Mouse (Mus musculus) Patski (cell line): ENCODE results near the gene Pde7b. TPM values are rescaled to one million over a fixed set of nuclear protein-coding genes. Genes with fewer than 3 reads are reported as not detected.

Experiments used
- ATAC-seq: fragments of 100-300 bp; one replicate; pipeline ENCODE4 v1.8.0; 2021
- CTCF ChIA-PET: fragments of 350-600 bp; sonication (Branson Sonifier 250); formaldehyde crosslinking; loops from one replicate; lab custom pipeline; 2022; ENCODE audit warnings: inconsistent platforms; lab: Charles Lee
- POLR2A ChIA-PET: fragments of 350-600 bp; sonication (Branson Sonifier 250); formaldehyde crosslinking; loops from one replicate; lab custom pipeline; 2022; ENCODE audit warnings: antibody characterized with exemption, inconsistent platforms; lab: Charles Lee
- DNase-seq: peaks from one replicate; pipeline ENCODE4 v3.0.0-alpha.2; 2011; ENCODE audit warnings: low read depth, low spot score
- H3K27me3 ChIP-seq: fragments of 371-371 bp; one replicate; pipeline ENCODE4 v1.5.1; 2021
- CTCF ChIP-seq: fragments of 100-300 bp; IDR thresholded peaks from one replicate; pipeline ENCODE4 v1.5.1; 2021
- in situ Hi-C: fragments of 300-500 bp; cut with MboI; formaldehyde crosslinking; loops from 3 replicates; pipeline ENCODE4 v1.11.1; 2018; ENCODE audit warnings: low pct_unique_long_range_greater_than_20kb, mixed read lengths
- polyA plus RNA-seq: library from polyadenylated mRNA; unstranded; gene quantifications from one replicate; pipeline ENCODE4 v1.2.3, GENCODE M21; 2021

Gene Pde7b
- polyA plus RNA-seq, 1 experiment from 2014 or later, result 0.15 TPM

- DNase-seq (no peak), ATAC-seq (no peak)
- CTCF ChIA-PET, result interaction anchor here (0.8 to 2.0 kb wide), 9 partner anchors 9 to 590 kb away, joined by 3 to 8 read pairs (median 4); no protein-coding TSS in a partner anchor
- in situ Hi-C loops, result loop anchor here (5.0 kb wide), 1 partner anchor 571 kb away; no protein-coding TSS in a partner anchor
- TF ChIP-seq CTCF, result peak; percentile 78
- H3K27me3 ChIP-seq, result no peaks in the 10 kb centered on the region
- POLR2A ChIA-PET, result no interaction called here
These were observed 363.1 kb downstream of the Pde7b start for GRCm38 (mm10) chr10:20361542-20362449.

- CTCF ChIA-PET, result interaction anchor here (1.0 to 1.4 kb wide), 3 partner anchors 10 to 61 kb away, joined by 3 to 5 read pairs (median 4); no protein-coding TSS in a partner anchor
- no peaks in the 10 kb centered on the region for H3K27me3 ChIP-seq
- in situ Hi-C loops, result no loop called here
- DNase-seq, result no peak
- no peak for ATAC-seq
- POLR2A ChIA-PET, result no interaction called here
- TF ChIP-seq CTCF, result no peak
These were observed 376.0 kb downstream of the Pde7b start for GRCm38 (mm10) chr10:20348894-20349293.

Other genes starting within 250 kb of the Pde7b start
- gene Ahi1, start 227.5 kb upstream of the Pde7b start, polyA plus RNA-seq, result 21.1 TPM